Mouse (Mus musculus): ENCODE measurements around the gene Ptpn13. TPM values are rescaled to one million over a fixed set of nuclear protein-coding genes. Genes with fewer than 3 reads are reported as not detected.

Gene Ptpn13
- polyA plus RNA-seq, 1 experiment from 2014 or later: 0.55 TPM

DNA sequence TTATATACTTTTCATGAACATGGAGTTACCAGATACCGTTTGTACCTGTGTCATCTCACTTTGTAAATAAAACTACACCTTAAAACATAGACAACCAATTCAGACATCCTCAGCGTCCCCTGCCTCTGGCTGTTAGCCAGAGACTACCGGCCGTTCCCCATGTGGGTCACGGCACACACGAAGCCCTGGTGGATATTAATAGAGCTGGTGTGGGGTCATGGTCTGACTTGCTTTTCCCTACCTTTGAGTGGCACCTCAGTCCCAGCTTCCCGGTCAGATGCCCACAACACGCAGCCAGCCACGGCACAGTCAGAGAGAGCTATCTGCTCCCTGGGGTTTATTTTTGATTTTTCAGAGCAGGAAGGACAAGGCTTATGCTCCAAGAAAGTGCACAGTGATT lies 173.3 kb downstream of the Ptpn13 start:
- WGBS (ENCODE audit: insufficient replicate concordance): 70% methylated on average over 9 of the region's 9 CpGs

GRCm38 (mm10) chr5:103598881-103599280 lies 173.9 kb downstream of the Ptpn13 start:
- Histone ChIP-seq H3K9ac (no peak overlapping the region), H3K4me2 (no peak overlapping the region), H3K9me3 (replicated peaks) (no peaks in the 10 kb centered on the region), H3K4me1 (replicated peaks) (no peaks in the 10 kb centered on the region; the same call in 1 of the 2 replicates), H3K4me3 (replicated peaks) (no peak overlapping the region), H3K36me3 (replicated peaks) (no peaks in the 10 kb centered on the region), H3K27me3 (no peaks in the 10 kb centered on the region), H3K27ac (replicated peaks) (no peak overlapping the region)
- 57% methylated on average over 5 of the region's 5 CpGs for WGBS (ENCODE audit: insufficient replicate concordance)
- ATAC-seq (ENCODE audit: insufficient read depth): no peak

More for the DNA sequence above, 173.3 kb downstream of the Ptpn13 start:
- Histone ChIP-seq H3K27ac (replicated peaks) (no peak overlapping the region), H3K9ac (no peak overlapping the region), H3K4me2 (no peak overlapping the region), H3K27me3 (no peaks in the 10 kb centered on the region), H3K36me3 (replicated peaks) (no peaks in the 10 kb centered on the region), H3K4me3 (replicated peaks) (no peak overlapping the region), H3K4me1 (replicated peaks) (no peaks in the 10 kb centered on the region; the same call in 1 of the 2 replicates), H3K9me3 (replicated peaks) (no peaks in the 10 kb centered on the region)
- ATAC-seq (ENCODE audit: insufficient read depth): no peak

DNA sequence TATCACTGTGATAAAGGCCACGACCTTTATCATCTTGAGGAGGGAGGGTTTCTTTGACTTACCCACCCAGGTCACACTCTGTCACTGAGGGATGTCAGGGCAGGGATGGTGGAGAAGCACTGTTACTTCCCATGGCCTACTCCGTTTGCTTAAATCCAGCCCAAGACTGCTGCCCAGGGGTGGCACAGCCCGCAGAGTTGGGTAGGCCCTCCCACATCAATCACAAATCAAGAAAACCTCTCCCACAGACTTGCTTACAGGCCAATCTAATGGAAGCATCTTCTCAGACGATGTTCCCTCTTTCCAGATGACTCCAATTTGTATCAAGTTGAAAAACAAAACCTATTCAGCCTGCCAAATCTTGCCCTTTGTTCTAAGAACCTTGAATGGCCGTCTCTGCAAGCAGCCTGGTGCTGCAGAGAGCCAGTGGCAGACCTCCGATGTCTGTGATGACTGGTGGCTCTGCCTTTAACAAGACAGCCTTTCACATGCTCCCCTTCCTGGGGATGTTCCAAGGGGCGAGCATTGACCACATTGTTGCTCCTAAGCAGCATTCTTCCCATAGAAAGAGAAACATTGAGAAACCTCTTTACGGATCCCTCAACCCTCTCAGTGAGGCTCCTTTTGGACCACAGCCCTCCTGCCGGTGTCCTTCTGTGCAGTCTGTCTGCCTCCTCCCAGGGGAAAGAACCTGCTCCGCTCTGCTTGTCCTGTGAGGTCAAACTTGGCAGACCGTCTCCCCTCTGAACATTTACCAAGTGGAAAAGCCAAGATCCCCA lies 178.3 kb downstream of the Ptpn13 start:
- ATAC-seq (ENCODE audit: insufficient read depth): no peak
- 61% methylated on average over 11 of the region's 11 CpGs for WGBS (ENCODE audit: insufficient replicate concordance)
- H3K4me3 ChIP-seq (replicated peaks): no peak overlapping the region
- no peak overlapping the region for H3K9ac ChIP-seq
- no peaks in the 10 kb centered on the region for H3K36me3 ChIP-seq (replicated peaks)
- no peaks in the 10 kb centered on the region for H3K9me3 ChIP-seq (replicated peaks)
- H3K4me2 ChIP-seq: no peak overlapping the region
- H3K4me1 ChIP-seq (replicated peaks): no peaks in the 10 kb centered on the region
- H3K27me3 ChIP-seq: no peaks in the 10 kb centered on the region
- H3K27ac ChIP-seq (replicated peaks): no peak overlapping the region

DNA sequence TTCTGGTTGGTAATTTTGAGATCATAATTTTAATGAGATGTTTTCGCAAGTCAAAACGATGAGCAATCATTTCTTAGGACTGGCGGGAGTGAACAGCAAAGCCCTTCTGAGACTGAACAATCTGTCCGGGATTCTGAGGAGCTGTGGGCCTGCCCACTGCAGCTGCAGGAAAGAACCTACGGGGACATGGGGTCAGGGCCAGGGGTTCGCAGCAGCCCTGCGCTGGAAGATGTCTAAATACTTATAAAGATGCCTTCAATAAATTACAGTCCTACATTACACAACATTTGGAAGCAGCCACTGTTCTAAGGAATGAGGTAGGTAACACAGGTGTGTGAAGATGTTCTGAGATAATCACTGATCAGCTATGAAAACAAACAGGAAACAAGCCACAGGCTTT lies 180.7 kb downstream of the Ptpn13 start:
- ATAC-seq (ENCODE audit: insufficient read depth): no peak
- no peak overlapping the region for H3K4me2 ChIP-seq
- whole genome bisulfite sequencing (ENCODE audit: insufficient replicate concordance): 70% methylated on average over 7 of the region's 7 CpGs
- H3K36me3 ChIP-seq (replicated peaks): no peaks in the 10 kb centered on the region
- H3K4me3 ChIP-seq (replicated peaks): no peak overlapping the region
- H3K9me3 ChIP-seq (replicated peaks): no peaks in the 10 kb centered on the region
- H3K27ac ChIP-seq (replicated peaks): no peak overlapping the region
- H3K9ac ChIP-seq: no peak overlapping the region
- no peaks in the 10 kb centered on the region for H3K4me1 ChIP-seq (replicated peaks)
- no peaks in the 10 kb centered on the region for H3K27me3 ChIP-seq

DNA sequence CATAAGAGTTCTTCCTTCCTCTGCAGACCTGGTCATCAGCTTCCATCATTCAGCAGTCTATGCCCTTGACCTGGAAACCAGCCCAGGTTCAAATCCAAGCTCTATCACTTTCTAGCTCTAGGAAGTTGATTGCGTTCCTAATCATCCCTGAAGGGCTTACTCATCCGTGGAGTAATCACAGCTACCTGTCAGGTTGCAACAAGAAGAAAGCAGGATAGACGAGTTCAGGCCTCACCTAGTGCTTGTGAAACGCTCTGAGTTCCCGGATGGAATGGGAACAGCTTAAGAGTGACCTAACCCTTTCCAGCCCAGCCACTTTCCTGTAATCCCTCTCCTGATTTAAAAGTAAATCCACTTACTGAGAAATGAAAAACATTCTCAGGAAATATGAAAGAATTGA lies 185.2 kb downstream of the Ptpn13 start:
- no peaks in the 10 kb centered on the region for H3K36me3 ChIP-seq (replicated peaks)
- no peaks in the 10 kb centered on the region for H3K9me3 ChIP-seq (replicated peaks)
- 53% methylated on average over 5 of the region's 5 CpGs for WGBS (ENCODE audit: insufficient replicate concordance)
- no peaks in the 10 kb centered on the region for H3K27me3 ChIP-seq
- H3K4me3 ChIP-seq (replicated peaks): no peak overlapping the region
- H3K4me1 ChIP-seq (replicated peaks): no peaks in the 10 kb centered on the region
- no peak for ATAC-seq (ENCODE audit: insufficient read depth)
- H3K4me2 ChIP-seq: no peak overlapping the region
- H3K9ac ChIP-seq: no peak overlapping the region
- no peak overlapping the region for H3K27ac ChIP-seq (replicated peaks)

GRCm38 (mm10) chr5:103610856-103611472 lies 186.0 kb downstream of the Ptpn13 start:
- Histone ChIP-seq H3K36me3 (replicated peaks) (no peaks in the 10 kb centered on the region), H3K9me3 (replicated peaks) (no peaks in the 10 kb centered on the region), H3K4me1 (replicated peaks) (no peaks in the 10 kb centered on the region), H3K27me3 (no peaks in the 10 kb centered on the region), H3K27ac (replicated peaks) (no peak overlapping the region), H3K4me2 (no peak overlapping the region), H3K9ac (no peak overlapping the region), H3K4me3 (replicated peaks) (no peak overlapping the region)
- WGBS (ENCODE audit: insufficient replicate concordance): 73% methylated on average over 10 of the region's 10 CpGs
- no peak for ATAC-seq (ENCODE audit: insufficient read depth)

DNA sequence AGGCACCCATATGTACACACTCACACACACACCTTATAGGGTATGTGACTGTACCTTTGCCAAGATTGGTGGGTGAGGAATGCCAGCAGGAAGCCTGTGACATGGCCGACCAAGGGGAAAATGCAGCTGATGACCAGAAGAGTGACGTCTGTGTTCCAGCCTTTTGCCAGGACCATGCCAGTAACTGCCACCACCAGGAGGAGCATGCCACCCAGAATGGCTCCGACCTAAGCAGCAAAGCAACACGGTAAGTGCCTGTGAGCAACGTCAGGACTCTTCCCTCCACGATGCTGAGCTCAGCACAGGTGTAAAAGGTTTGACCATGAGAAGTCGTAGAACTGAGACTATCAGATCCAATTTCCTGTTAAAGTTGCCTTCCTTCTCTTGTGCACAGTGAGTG lies 187.3 kb downstream of the Ptpn13 start:
- no peak overlapping the region for H3K27ac ChIP-seq (replicated peaks)
- no peaks in the 10 kb centered on the region for H3K9me3 ChIP-seq (replicated peaks)
- H3K27me3 ChIP-seq: no peaks in the 10 kb centered on the region
- WGBS (ENCODE audit: insufficient replicate concordance): 67% methylated on average over 7 of the region's 7 CpGs
- no peaks in the 10 kb centered on the region for H3K4me1 ChIP-seq (replicated peaks)
- H3K9ac ChIP-seq: no peak overlapping the region
- ATAC-seq (ENCODE audit: insufficient read depth): no peak
- H3K36me3 ChIP-seq (replicated peaks): no peaks in the 10 kb centered on the region
- no peak overlapping the region for H3K4me3 ChIP-seq (replicated peaks)
- no peak overlapping the region for H3K4me2 ChIP-seq

DNA sequence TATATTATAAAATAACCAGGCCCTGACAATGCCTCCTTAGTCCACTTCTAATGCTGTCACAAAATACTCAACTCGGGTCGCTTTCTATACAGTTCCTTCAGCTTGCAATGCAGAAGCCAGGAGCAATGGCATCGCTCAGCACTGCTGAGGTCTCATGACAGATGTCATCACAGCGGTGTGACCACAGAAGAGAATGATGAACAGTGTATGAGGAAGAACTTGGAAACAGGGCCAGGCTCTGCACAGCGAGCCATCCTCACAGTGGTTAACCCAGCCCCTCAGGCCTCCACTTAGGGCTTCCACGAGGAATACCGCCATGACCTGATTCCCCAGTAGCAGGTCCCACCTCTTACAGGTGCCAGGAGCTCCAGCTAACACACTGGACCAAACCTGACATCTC lies 189.4 kb downstream of the Ptpn13 start:
- no peaks in the 10 kb centered on the region for H3K4me1 ChIP-seq (replicated peaks)
- no peak overlapping the region for H3K4me3 ChIP-seq (replicated peaks)
- H3K27me3 ChIP-seq: no peaks in the 10 kb centered on the region
- no peak overlapping the region for H3K27ac ChIP-seq (replicated peaks)
- no peaks in the 10 kb centered on the region for H3K9me3 ChIP-seq (replicated peaks)
- no peak overlapping the region for H3K4me2 ChIP-seq
- no peaks in the 10 kb centered on the region for H3K36me3 ChIP-seq (replicated peaks)
- no peak for ATAC-seq (ENCODE audit: insufficient read depth)
- 52% methylated on average over 7 of the region's 7 CpGs for WGBS (ENCODE audit: insufficient replicate concordance)
- H3K9ac ChIP-seq: no peak overlapping the region

GRCm38 (mm10) chr5:103617191-103617590 lies 192.2 kb downstream of the Ptpn13 start:
- Histone ChIP-seq H3K9me3 (replicated peaks) (no peaks in the 10 kb centered on the region), H3K36me3 (replicated peaks) (no peaks in the 10 kb centered on the region), H3K4me2 (no peak overlapping the region), H3K9ac (no peak overlapping the region), H3K4me1 (replicated peaks) (no peaks in the 10 kb centered on the region), H3K27me3 (no peaks in the 10 kb centered on the region), H3K4me3 (replicated peaks) (no peak overlapping the region), H3K27ac (replicated peaks) (no peak overlapping the region)
- ATAC-seq (ENCODE audit: insufficient read depth): no peak
- 64% methylated on average over 9 of the region's 9 CpGs for WGBS (ENCODE audit: insufficient replicate concordance)

DNA sequence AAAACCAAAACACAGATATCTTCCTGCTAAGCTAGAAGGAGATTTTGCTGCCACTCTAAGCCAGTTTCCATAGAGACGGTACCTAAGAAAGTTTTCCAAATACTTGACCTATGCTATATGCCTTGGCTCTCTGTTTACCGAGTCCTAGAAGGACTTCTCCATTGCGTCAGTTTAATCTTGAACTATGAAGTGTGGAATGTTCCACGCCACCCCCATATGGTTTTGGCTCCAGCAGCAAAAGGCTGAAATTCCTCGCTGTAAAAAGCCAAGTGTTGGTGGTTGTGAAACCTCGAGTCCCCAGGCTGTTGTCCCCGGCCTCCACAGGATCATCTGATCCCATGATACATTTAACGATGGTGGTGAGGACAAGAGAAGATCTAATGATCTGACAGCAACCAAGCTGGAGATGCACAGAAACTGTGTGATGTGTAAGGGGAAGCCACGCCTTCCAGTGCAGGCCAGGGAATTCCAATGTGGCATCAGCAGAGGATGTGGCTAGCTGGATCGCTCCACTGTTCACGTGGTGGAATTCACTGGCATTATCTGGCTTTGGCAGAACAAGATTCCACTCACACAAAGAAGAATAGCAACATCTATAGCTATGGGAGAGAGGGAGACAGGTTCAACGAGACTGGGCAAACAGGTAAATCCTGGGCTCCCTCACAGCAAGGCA lies 195.4 kb downstream of the Ptpn13 start:
- WGBS (ENCODE audit: insufficient replicate concordance): 56% methylated on average over 12 of the region's 12 CpGs

DNA sequence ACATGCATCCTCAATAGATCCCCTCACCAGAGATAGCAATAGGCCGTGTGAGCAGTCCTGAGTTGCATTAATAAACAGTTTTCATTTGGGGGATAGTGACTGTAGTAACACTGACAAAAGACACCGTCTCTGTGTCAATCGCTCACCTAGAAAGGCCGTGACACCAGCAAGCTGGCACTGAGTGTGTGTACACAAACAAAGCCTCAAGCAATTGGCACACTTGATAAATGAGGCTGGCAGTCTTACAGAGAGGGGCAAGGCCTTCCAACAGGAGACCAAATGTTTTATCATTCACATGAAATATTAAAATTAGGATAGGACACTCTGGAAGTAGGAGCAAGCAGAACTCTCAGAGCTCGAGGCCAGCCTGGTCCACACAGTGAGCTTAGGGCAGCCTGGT lies 197.3 kb downstream of the Ptpn13 start:
- Histone ChIP-seq H3K9ac (no peak overlapping the region), H3K4me3 (replicated peaks) (no peak overlapping the region), H3K36me3 (replicated peaks) (no peaks in the 10 kb centered on the region), H3K27me3 (no peaks in the 10 kb centered on the region), H3K27ac (replicated peaks) (no peak overlapping the region), H3K4me1 (replicated peaks) (no peaks in the 10 kb centered on the region), H3K4me2 (no peak overlapping the region), H3K9me3 (replicated peaks) (no peaks in the 10 kb centered on the region)
- no peak for ATAC-seq (ENCODE audit: insufficient read depth)
- 66% methylated on average over 5 of the region's 5 CpGs for WGBS (ENCODE audit: insufficient replicate concordance)

More for the DNA sequence above, 195.4 kb downstream of the Ptpn13 start:
- no peak overlapping the region for H3K9ac ChIP-seq
- H3K4me2 ChIP-seq: no peak overlapping the region
- H3K36me3 ChIP-seq (replicated peaks): no peaks in the 10 kb centered on the region
- no peaks in the 10 kb centered on the region for H3K9me3 ChIP-seq (replicated peaks)
- H3K27me3 ChIP-seq: no peaks in the 10 kb centered on the region
- no peak overlapping the region for H3K27ac ChIP-seq (replicated peaks)
- no peak overlapping the region for H3K4me3 ChIP-seq (replicated peaks)
- H3K4me1 ChIP-seq (replicated peaks): no peaks in the 10 kb centered on the region
- no peak for ATAC-seq (ENCODE audit: insufficient read depth)
